Mouse (Mus musculus) natural killer cell, adult 2 months (primary cell): ENCODE measurements around the gene Arhgef38.

ENCODE experiments used
- DNase-seq, 2 experiments: peaks; one replicate each; pipeline ENCODE4 v3.0.0; 2022; ENCODE audit warnings: low spot score in 2 of 2

The Arhgef38 gene

DNA sequence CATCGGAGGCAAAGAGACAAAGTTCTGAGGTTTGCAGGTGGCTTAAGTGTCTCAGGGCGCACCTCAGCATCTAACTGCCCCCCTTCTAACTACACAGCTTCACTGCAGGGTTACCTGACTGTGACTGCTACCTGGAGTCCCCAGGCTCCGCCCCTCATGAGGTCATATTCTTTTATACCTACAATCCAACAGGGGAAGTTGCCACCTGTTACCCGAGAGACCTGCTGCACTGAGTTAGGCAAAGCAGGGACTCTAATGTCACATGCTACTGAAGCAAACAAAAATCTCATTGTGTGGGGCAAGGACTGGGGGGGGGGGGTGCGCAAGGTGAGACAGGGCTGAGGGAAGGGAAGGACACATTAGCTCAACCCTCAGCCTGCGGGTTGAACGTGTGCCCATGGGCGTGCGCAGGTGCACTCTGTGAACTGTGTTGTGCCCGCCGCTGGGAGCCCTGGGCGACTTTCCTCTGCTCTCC is at the start of gene Arhgef38:
Gene Arhgef38, minus strand, starts transcription at position 129 of the 475 bp plus-strand sequence.
- no peak for DNase-seq

GRCm38 (mm10) chr3:133271887-133272286 is 37.1 kb upstream of the Arhgef38 start:
- DNase-seq = peak; percentile 19 to 29

DNA sequence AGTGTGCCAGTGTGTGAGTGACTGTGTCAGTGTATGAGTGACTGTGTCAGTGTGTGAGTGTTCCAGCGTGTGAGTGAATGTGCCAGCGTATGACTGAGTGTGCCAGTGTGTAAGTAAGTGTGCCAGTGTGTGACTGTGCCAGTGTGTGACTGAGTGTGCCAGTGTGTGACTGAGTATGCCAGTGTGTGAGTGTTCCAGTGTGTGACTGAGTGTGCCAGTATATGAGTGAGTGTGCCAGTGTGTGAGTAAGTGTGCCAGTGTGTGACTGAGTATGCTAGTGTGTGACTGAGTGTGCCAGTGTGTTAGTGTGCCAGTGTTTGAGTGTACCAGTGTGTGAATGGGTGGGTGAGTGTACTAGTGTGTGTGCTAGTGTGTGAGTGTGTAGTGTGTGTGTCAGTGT is 24.1 kb upstream of the Arhgef38 start:
- DNase-seq = no peak

DNA sequence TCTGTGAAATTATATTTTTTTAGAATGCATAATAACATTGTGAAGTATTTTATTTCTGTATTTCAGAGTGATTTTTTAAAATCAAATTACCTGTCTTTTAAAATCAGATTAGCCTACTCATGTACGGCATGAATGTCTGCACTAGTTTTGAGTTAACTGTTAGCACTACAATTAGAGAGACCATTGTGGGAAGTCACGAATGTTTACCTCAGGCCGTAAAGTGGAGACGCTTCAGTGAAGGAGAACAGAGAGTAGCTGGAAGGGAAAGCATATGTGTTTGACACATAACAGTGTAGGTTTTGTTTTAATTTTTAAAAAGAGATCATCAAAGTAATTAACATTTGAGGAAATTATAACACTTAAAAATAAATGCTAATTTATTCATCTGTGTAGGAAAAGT is 21.1 kb upstream of the Arhgef38 start:
- DNase-seq = no peak

GRCm38 (mm10) chr3:133244027-133244426 is 9.3 kb upstream of the Arhgef38 start:
- no peak for DNase-seq

GRCm38 (mm10) chr3:133241916-133242315 is 7.2 kb upstream of the Arhgef38 start:
- no peak for DNase-seq

- no peak for DNase-seq
Measured at GRCm38 (mm10) chr3:133233993-133234392, 756 bp downstream of the Arhgef38 start.

GRCm38 (mm10) chr3:133230427-133230826 is 4.3 kb downstream of the Arhgef38 start:
- DNase-seq = no peak

DNA sequence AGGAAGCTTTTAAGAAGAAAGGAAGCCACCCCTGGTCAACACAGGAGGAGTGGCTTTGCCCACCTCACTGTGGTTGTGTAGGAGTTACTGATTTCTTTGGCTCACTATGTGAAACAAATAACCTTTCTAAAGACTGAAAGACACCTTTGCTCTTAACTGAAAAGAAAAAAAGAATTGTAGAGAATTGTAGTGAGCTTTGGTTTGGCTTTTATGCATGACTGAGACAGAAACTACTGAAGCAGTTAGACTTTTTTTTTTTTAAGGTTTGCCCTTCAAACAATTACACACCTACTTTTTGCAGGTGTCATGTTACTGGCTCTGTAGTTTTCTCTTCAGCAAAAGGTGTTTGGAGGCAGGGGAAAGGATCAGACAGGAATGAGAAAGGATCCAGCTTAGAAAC is 5.2 kb downstream of the Arhgef38 start:
- no peak for DNase-seq

DNA sequence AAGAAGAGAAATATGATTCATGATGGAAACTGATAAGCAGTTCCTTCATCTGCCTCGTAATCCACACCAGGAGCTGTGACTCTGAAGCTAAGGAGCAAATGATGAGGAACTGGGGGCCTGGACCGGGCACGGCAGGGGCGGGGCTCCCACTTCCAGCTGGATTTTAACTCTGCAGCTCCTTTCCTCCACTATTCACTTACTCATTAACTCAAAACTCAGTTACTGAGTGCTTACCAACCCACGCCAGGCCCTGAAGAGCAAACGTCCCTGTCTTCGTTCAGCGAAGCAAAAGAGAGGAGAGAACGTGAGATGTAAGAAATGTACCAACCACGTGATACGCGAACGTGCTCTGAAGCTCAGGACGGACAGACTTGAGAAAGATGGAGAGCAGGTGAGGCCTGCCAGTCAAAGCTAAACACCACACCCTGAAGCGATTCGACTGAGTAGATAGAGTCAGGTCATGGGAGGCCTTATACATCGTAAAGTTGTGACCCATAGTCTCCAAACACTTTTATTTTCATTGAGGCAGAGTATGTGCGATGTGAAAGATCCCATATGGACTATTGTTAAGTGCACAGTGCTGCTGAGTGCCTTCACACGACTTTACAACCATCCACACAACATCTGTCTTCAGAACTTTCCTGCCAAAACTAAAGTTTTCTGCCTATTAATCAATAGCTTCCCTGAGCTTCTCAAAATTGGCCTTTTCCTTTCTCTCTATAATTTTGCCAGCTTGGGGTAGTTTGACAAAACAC is 7.3 kb downstream of the Arhgef38 start:
- no peak for DNase-seq

- DNase-seq = no peak
Measured at GRCm38 (mm10) chr3:133218501-133218900, 16.2 kb downstream of the Arhgef38 start.

DNA sequence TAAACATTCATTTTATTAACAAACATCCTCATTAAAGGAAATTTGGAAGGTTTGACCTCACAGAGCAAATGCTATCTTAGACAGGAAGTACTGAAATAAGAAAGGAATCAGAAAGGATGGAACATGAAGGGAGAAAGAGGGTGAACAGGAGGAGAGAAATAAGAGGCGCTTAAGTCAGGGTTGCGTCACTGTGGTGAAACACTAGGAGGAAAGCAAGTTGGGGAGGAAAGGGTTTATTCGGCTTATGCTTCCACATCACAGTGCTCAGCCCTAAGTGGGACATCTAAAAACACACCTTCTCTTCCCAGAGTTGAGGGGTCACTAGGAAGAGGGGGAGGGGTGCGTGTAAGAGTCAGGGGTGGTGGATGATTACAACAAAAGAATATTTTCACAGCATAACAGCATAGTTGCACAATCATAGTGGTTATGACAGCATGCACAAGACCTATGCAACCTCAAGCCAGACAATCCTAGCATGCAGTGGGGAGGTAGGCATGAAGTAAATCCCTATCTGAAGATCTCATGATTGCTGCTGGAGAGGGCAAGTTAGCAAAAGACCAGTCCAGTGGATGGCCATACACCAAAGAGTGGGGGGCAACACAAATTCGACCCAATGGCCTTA is 19.4 kb downstream of the Arhgef38 start:
- no peak for DNase-seq

DNA sequence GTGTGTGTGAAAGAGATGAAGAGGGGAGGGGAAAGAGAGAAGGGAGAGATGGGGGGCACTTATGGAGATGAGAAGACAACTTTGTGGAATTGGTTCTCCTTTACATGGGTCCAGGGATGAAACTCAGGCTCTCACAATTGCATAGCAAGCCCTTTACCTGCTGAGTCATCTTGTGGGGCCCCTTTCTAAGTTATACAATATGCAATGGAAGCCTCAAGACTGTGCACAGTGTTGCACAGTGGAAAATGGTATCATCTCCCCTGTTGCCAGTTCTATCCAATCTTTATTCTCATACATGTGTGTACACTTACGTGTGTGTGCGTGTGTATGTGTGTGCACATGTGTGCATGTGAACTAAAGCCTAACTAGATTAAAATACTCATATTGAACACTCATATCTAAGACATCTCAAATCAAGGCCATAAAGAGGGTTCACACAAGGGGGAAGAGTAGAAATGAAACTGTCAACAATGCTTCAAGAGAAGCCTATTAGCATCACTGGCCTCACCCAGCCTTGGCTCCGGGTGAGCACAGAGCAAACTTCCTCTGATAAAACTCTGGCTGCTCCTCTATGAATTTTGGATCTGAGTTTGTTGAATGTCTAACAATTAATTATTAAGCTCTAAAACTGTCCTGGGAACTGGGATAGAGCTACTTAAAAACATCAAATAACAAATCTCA is 21.2 kb downstream of the Arhgef38 start:
- no peak for DNase-seq

DNA sequence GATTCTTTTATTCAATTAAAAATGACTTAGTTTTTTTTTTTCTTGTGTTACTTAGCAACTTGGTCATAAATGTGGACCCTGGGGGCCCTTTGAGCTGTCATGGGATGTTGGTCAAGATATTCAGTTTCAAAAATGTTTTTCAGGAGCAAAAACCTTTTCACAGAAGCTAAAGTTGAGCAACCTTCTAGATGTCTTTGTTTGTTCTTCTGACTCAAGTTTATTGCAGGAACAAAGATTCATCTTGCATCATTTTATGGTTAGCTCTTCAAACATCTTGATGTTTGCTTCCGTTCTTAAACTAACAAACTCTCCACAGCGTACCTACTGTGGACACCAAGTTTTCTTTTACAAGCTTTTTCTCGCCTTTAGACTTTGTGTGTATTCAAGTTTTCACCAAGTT is 23.4 kb downstream of the Arhgef38 start:
- no peak for DNase-seq

- DNase-seq = no peak
Measured at GRCm38 (mm10) chr3:133203713-133204112, 31.0 kb downstream of the Arhgef38 start.

GRCm38 (mm10) chr3:133202171-133202570 is 32.6 kb downstream of the Arhgef38 start:
- DNase-seq = no peak

DNA sequence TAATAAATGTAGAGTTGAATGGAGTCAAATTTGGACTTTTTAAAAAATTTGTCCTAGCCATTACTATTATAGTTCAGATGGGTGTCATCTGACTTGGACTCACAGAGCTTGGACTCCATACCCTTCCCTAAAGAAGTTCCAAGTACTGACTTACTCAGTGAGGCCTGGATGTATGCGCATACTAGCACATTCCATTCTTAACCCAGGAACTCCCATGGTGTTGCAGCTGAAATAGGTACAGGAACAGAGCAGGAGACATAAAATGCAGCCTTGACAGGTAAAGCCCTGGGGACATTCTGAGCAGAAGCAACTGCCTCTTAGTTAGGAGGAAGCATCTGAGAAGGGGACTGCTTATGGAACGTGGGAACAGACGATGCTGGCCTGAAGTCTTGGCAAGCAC is 45.8 kb downstream of the Arhgef38 start:
- no peak for DNase-seq

DNA sequence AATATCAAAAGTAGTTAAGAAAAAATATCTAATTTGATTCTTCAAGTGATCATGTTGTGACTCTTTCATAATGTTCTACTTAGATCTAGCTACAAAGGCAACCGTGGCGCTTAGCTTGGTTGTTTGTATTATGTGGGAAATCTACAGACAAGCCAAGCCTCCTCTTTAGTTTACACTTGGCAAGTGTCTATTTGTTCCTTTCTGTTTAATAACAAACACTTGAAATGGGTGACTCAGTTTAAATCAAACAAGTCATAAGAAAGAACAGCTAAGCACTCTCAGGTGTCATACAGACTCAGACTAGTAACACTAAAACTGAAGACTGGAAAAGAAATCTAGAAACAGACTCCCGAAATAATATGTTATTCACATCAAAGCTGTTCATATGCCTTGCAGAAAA is 47.2 kb downstream of the Arhgef38 start:
- no peak for DNase-seq

- no peak for DNase-seq
Measured at GRCm38 (mm10) chr3:133176033-133176750, 58.6 kb downstream of the Arhgef38 start.

- DNase-seq = no peak
Measured at GRCm38 (mm10) chr3:133172291-133172690, 62.5 kb downstream of the Arhgef38 start.

DNA sequence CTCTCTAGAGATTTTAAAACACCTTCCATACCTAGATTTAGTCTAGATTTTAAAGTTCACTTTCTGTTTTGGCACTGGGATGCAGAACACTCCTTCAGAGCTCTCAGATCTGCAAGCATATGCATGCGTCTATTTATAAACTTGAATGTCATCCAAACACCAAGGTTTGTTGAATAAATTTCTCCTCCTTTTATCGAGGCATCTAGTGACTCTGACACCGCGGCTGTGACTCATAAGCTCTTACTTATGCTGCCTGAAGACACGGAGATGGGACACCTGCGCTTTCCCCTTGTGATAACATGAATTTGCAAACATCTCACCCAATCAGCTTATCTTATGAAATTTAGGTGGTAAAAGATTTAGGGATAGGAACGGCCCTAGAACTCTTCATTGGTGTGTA is 65.0 kb downstream of the Arhgef38 start:
- no peak for DNase-seq

- DNase-seq = no peak
Measured at GRCm38 (mm10) chr3:133167550-133167949, 67.2 kb downstream of the Arhgef38 start.
